Mouse (Mus musculus) CH12.LX (cell line): ENCODE results near the gene Gm36028. TPM values are rescaled to one million over a fixed set of nuclear protein-coding genes. Genes with fewer than 3 reads are reported as not detected.

Experiments used
- DNase-seq: peaks from one replicate; pipeline ENCODE4 v3.0.0-alpha.2; 2013; ENCODE audit errors: extremely low read depth
- H3K27ac ChIP-seq: 2 replicates; pipeline ENCODE4 v1.5.1; 2012; ENCODE audit warnings: low read depth, mild to moderate bottlenecking, control low read depth, moderate library complexity; ENCODE audit not compliant: insufficient read depth
- H3K27me3 ChIP-seq: replicated peaks from 2 replicates; pipeline ENCODE3; 2012; ENCODE audit warnings: inconsistent platforms
- H3K36me3 ChIP-seq, 2 experiments: replicated peaks in 1 of 2; 2 replicates each; pipeline versions ENCODE3 to v1.6.1; 2012; ENCODE audit warnings: inconsistent platforms in 1 of 2, low read length in 1 of 2, mild to moderate bottlenecking in 1 of 2, mixed read lengths in 1 of 2, moderate library complexity in 1 of 2; ENCODE audit not compliant: control insufficient read depth in 1 of 2, insufficient read depth in 1 of 2
- H3K4me1 ChIP-seq, 2 experiments: 2 replicates each; pipeline ENCODE4 v1.6.1; 2012; ENCODE audit warnings: inconsistent platforms in 1 of 2, moderate library complexity in 1 of 2; ENCODE audit not compliant: insufficient read depth in 2 of 2, control insufficient read depth in 1 of 2
- H3K4me2 ChIP-seq: 2 replicates; pipeline ENCODE4 v1.6.1; 2012; ENCODE audit warnings: low read depth, mild to moderate bottlenecking, control low read depth; ENCODE audit not compliant: poor library complexity, insufficient read depth, severe bottlenecking
- H3K4me3 ChIP-seq, 3 experiments: fragments of 150-350 bp in 1 of 3; sonication (generic) in 1 of 3; replicated peaks in 1 of 3; 2 replicates each; pipeline versions ENCODE3 to v1.5.1; 2011 to 2012; ENCODE audit warnings: low read depth in 2 of 3, low read length in 2 of 3, mild to moderate bottlenecking in 2 of 3, moderate library complexity in 2 of 3, control low read depth in 1 of 3, improper control_type of control experiment in 1 of 3, inconsistent platforms in 1 of 3, mixed read lengths in 1 of 3; ENCODE audit not compliant: poor library complexity in 1 of 3
- H3K79me2 ChIP-seq: replicated peaks from 2 replicates; pipeline ENCODE4 v1.6.1; 2012; ENCODE audit warnings: mild to moderate bottlenecking, moderate library complexity; ENCODE audit not compliant: control insufficient read depth, poor library complexity, insufficient read depth, severe bottlenecking; ENCODE audit errors: extremely low read depth
- H3K9ac ChIP-seq: 2 replicates; pipeline ENCODE4 v1.6.1; 2012; ENCODE audit warnings: low read depth, mild to moderate bottlenecking, control low read depth, moderate library complexity; ENCODE audit not compliant: insufficient read depth
- H3K9me3 ChIP-seq: replicated peaks from 2 replicates; pipeline ENCODE3; 2012; ENCODE audit warnings: low read length, inconsistent platforms, mixed read lengths
- CHD2 ChIP-seq: IDR thresholded peaks from 2 replicates; pipeline ENCODE4 v1.6.1; 2011; ENCODE audit warnings: low read length, improper control_type of control experiment
- CTCF ChIP-seq, 2 experiments: IDR thresholded peaks in 1 of 2; conservative IDR thresholded peaks in 1 of 2; 2 replicates each; pipeline ENCODE4 v1.5.1; 2011 to 2012; ENCODE audit warnings: low read depth in 2 of 2, low read length in 2 of 2, improper control_type of control experiment in 1 of 2, inconsistent platforms in 1 of 2, mild to moderate bottlenecking in 1 of 2, moderate library complexity in 1 of 2
- EP300 ChIP-seq: IDR thresholded peaks from 2 replicates; pipeline ENCODE4 v1.6.1; 2011; ENCODE audit warnings: low read length, improper control_type of control experiment
- ETS1 ChIP-seq: conservative IDR thresholded peaks from 2 replicates; pipeline ENCODE4 v1.6.1; 2012; ENCODE audit warnings: low read depth, mild to moderate bottlenecking, inconsistent platforms, low read length, improper control_type of control experiment, moderate library complexity
- IRF4 ChIP-seq: IDR thresholded peaks from 2 replicates; pipeline ENCODE4 v1.6.1; 2014; ENCODE audit warnings: low read depth, mild to moderate bottlenecking, inconsistent platforms, low read length, improper control_type of control experiment
- JUN ChIP-seq: IDR thresholded peaks from 2 replicates; pipeline ENCODE4 v1.6.1; 2011; ENCODE audit warnings: low read depth, mild to moderate bottlenecking, low read length, improper control_type of control experiment, moderate library complexity; ENCODE audit not compliant: insufficient read depth
- MAFK ChIP-seq: IDR thresholded peaks from 2 replicates; pipeline ENCODE4 v1.6.1; 2011; ENCODE audit warnings: low read length, improper control_type of control experiment; ENCODE audit not compliant: insufficient replicate concordance
- MEF2A ChIP-seq: IDR thresholded peaks from 2 replicates; pipeline ENCODE4 v1.6.1; 2014; ENCODE audit warnings: low read depth, mild to moderate bottlenecking, inconsistent platforms, low read length, improper control_type of control experiment, borderline replicate concordance
- MXI1 ChIP-seq: IDR thresholded peaks from 2 replicates; pipeline ENCODE4 v1.6.1; 2011; ENCODE audit warnings: mild to moderate bottlenecking, low read depth, low read length, improper control_type of control experiment
- NELFE ChIP-seq: IDR thresholded peaks from 2 replicates; pipeline ENCODE4 v1.6.1; 2011; ENCODE audit warnings: low read depth, low read length, improper control_type of control experiment
- PAX5 ChIP-seq: IDR thresholded peaks from 2 replicates; pipeline ENCODE4 v1.6.1; 2012; ENCODE audit warnings: low read length, inconsistent platforms, mixed read lengths
- POLR2A ChIP-seq: IDR thresholded peaks from 2 replicates; pipeline ENCODE4 v1.6.1; 2011; ENCODE audit warnings: low read depth, mild to moderate bottlenecking, improper control_type of control experiment, low read length
- RCOR1 ChIP-seq: conservative IDR thresholded peaks from 2 replicates; pipeline ENCODE4 v1.6.1; 2012; ENCODE audit warnings: low read depth, mild to moderate bottlenecking, inconsistent platforms, low read length, improper control_type of control experiment
- SMC3 ChIP-seq: IDR thresholded peaks from 2 replicates; pipeline ENCODE4 v1.6.1; 2011; ENCODE audit warnings: low read depth, low read length, improper control_type of control experiment
- TBP ChIP-seq: conservative IDR thresholded peaks from 2 replicates; pipeline ENCODE4 v1.6.1; 2011; ENCODE audit warnings: low read depth, low read length, improper control_type of control experiment
- USF1 ChIP-seq: IDR thresholded peaks from 2 replicates; pipeline ENCODE4 v1.6.1; 2014; ENCODE audit warnings: low read depth, mild to moderate bottlenecking, inconsistent platforms, low read length, improper control_type of control experiment
- ZKSCAN1 ChIP-seq: IDR thresholded peaks from 2 replicates; pipeline ENCODE4 v1.6.1; 2012; ENCODE audit warnings: low read depth, inconsistent platforms, low read length, improper control_type of control experiment, borderline replicate concordance
- ZNF384 ChIP-seq: IDR thresholded peaks from 2 replicates; pipeline ENCODE4 v1.6.1; 2012; ENCODE audit warnings: low read depth, low read length, improper control_type of control experiment, inconsistent platforms
- dilution Hi-C: fragments of 300-500 bp; cut with MboI; formaldehyde crosslinking; loops from 2 replicates; pipeline ENCODE4 v1.14.3; 2020; ENCODE audit warnings: low sequenced_read_pairs; ENCODE audit not compliant: extremely low pct_unique_long_range_greater_than_20kb, extremely low pct_ligation_motif_present
- in situ Hi-C: fragments of 300-500 bp; cut with MboI; formaldehyde crosslinking; loops from 3 replicates; pipeline ENCODE4 v1.14.3; 2019; ENCODE audit warnings: low sequenced_read_pairs, low pct_ligation_motif_present, low pct_unique_long_range_greater_than_20kb, mixed read lengths
- polyA plus RNA-seq: library from polyadenylated mRNA; unstranded; fragments of >175 nt; gene quantifications from 2 replicates; pipeline ENCODE4 v1.2.1, GENCODE M21; 2012; ENCODE audit warnings: low read depth; ENCODE audit not compliant: insufficient read length
- total RNA-seq, 2 experiments: library from RNA; depleted of rRNA; stranded (reverse); fragments of 300-350 nt in 1 of 2; fragments of >200 nt in 1 of 2; gene quantifications; 2 replicates each; pipeline ENCODE4 v1.2.3; 2012 to 2014

The Gm36028 gene
- total and polyA plus RNA-seq, 3 experiments, result not detected

DNA sequence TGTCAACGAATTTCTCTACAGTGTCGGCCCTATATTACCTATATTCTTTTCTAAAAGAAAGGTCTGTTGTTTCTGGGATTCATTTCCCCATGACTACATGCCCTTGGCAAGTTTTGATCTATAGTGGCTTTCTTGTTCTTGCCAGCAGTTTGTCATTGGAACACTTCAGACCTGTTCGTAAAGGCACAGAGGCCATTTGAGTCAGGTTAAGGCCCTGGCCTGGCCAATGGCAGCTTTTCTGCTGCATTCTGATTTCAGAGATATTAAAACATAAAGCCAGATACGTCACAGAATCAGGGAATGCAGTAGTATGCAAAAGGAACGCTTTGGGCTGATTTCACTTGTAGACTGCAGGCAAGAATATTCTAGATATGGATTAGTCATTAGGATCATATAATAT, 37.8 kb upstream of the Gm36028 start:
- H3K27me3 ChIP-seq, result no peaks in the 10 kb centered on the region
- H3K4me3 ChIP-seq, result no peak overlapping the region
- in situ Hi-C loops, result no loop called here
- no peaks in the 10 kb centered on the region for H3K9me3 ChIP-seq
- dilution Hi-C loops, result no loop called here
- no peak overlapping the region for H3K9ac ChIP-seq
- peaks cover 0 to 6% of the 10 kb centered on the region in 2 experiments; a peak in 1 of 4 replicates for H3K4me1 ChIP-seq
- H3K4me2 ChIP-seq, result no peak overlapping the region
- H3K36me3 ChIP-seq, result no peaks in the 10 kb centered on the region
- no peak for TF ChIP-seq USF1
- TF ChIP-seq EP300, result no peak
- TF ChIP-seq JUN, result no peak
- TF ChIP-seq MEF2A, result no peak
- no peak for TF ChIP-seq IRF4
- no peak for TF ChIP-seq NELFE
- no peak for TF ChIP-seq POLR2A
- TF ChIP-seq MAFK, result no peak
- no peak for TF ChIP-seq ZKSCAN1
- TF ChIP-seq SMC3, result no peak
- no peak for TF ChIP-seq ZNF384
- no peak for TF ChIP-seq TBP
- TF ChIP-seq CTCF (conservative IDR thresholded peaks at IDR 0.05 in 1 of 2, IDR thresholded peaks at IDR 0.05 in 1 of 2; ENCODE audit: low read depth in 2 of 2, low read length in 2 of 2), result no peak
- TF ChIP-seq PAX5, result no peak
- no peak for TF ChIP-seq RCOR1
- no peak for TF ChIP-seq MXI1
- no peak overlapping the region for H3K27ac ChIP-seq
- H3K79me2 ChIP-seq, result no peaks in the 10 kb centered on the region
- DNase-seq, result no peak

DNA sequence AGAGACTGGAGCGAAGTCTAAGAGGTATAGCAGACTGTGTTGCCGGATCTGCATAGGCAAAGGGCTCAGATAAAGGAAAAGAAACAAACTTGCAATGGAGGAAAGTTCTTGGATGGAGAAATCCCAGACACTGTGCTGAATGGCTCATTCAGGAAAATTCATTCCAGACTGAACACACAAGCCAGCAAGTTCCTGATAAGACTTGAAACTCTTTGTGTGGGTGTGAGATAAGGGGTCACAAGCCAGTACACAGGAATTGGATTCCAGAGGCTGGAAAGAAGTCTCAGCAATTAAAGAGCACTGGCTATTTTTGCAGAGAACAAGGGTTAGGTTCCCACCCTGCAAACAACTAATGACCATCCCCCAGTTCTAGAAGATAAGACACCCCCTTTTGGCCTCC, 33.0 kb upstream of the Gm36028 start:
- Histone ChIP-seq H3K27ac (no peak overlapping the region), H3K4me1 (peaks cover 0 to 14% of the 10 kb centered on the region in 2 experiments; a peak in 2 of 4 replicates), H3K4me3 (no peak overlapping the region), H3K9me3 (no peaks in the 10 kb centered on the region), H3K79me2 (no peaks in the 10 kb centered on the region), H3K4me2 (no peak overlapping the region), H3K27me3 (no peaks in the 10 kb centered on the region), H3K36me3 (peaks cover 0 to 2% of the 10 kb centered on the region in 2 experiments), H3K9ac (no peak overlapping the region)
- no peak for DNase-seq
- dilution Hi-C loops, result no loop called here
- TF ChIP-seq MEF2A, result no peak
- TF ChIP-seq ZNF384, result no peak
- no peak for TF ChIP-seq CHD2
- TF ChIP-seq ETS1, result no peak
- in situ Hi-C loops, result no loop called here
